Mouse (Mus musculus): ENCODE results near the gene Faim2.
A peak's percentile ranks its signal among the peaks of the same experiment; 100 is the strongest.

Gene Faim2

GRCm38 (mm10) chr15:99509840-99510239, 18.1 kb downstream of the Faim2 start:
- no peak for DNase-seq (ENCODE audit: low spot score in 2 of 2)

- no peak for DNase-seq (ENCODE audit: low spot score in 2 of 2)
These were observed 22.5 kb downstream of the Faim2 start for GRCm38 (mm10) chr15:99505324-99506095.

GRCm38 (mm10) chr15:99503256-99503655, 24.7 kb downstream of the Faim2 start:
- DNase-seq (ENCODE audit: low spot score in 2 of 2) = no peak

GRCm38 (mm10) chr15:99502311-99502831, 25.6 kb downstream of the Faim2 start:
- no peak for DNase-seq (ENCODE audit: low spot score in 2 of 2)

DNA sequence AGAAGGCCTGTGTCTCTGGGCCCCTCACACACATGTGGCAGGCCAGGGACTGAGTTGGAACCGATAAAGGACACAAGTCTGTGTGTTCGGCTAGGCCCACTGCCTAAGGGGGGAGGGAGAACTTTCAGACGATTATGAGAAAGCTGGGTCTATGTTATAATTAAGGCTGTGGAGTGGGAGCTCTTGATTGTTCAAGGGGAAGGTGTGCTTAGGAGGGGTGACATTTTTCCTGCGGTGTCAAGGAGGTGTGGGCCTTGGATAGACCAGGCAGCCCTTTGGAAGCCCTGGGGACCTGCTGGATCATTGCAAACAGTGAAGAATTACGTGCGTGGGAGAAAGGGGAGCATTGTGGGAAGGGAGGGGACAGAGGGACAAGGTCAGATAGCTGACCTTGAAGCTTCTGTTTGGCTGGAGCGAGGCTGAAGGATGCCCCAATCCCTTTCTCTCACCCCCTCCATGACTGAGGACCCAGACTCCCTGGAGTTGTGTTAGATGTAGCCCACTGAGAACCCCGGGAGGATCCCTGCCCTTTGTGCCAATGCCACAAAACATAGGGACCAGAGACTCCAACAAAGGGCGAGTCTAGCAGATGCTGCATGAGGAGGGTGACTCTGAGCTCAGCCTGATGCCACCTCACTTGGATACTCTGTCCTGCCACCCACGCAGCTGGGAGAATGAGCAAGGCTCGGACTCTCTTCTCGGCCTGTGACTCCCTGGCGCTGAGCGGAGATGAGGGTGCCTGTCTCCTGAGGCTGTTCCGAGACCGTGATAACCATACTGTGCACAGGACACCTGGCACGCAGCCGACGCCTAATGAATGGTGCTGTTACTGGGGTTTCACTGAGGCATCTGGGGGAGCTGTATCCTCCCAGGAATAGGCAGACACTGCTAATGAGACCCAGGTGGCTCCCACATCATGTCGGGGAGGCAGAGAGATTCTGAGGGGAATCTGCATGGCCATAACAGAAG, 26.4 kb downstream of the Faim2 start:
- peak; percentile 62 to 63 for DNase-seq (ENCODE audit: low spot score in 2 of 2)

- no peak for DNase-seq (ENCODE audit: low spot score in 2 of 2)
These were observed 27.6 kb downstream of the Faim2 start for GRCm38 (mm10) chr15:99500320-99500719.

DNA sequence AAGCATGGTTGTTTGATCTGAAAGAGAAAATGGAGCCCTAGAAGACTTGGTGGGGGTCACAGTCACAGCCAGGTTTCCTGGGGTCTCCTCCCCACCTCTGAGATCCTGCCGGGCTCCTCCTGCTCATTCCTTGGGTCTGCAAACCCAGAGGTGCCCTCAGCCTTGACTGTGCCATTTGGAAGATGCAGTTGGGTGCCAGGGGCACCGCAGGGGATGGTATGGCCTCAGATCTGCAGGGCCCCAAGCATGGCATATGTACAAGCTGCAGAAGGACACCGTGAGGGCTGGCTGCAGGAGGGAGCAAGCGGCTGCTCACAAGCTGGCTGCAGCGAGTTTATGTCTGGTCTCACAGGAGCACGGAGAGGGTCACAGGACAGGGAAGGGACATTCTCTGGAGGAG, 28.2 kb downstream of the Faim2 start:
- DNase-seq (ENCODE audit: low spot score in 2 of 2) = no peak

DNA sequence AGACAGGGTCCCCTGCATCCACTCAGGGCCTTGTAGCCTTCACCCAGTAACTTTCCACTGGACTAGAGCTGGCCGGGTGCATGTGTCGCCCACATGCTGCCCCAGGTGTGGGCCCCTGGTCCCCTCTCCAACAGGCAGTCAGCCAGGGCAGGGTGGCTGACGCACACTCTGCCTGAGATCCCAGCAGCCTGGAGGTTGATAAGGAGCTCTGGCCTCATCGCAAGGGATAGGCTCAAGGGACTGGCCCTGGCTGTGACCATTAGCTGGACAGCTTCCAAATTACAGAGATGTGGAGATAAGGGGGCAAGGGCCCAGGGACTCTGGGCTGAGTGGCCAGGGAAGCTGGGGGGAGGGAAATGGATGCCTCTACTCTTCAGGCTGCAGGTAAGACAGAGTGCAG, 29.2 kb downstream of the Faim2 start:
- no peak for DNase-seq (ENCODE audit: low spot score in 2 of 2)

- no peak for DNase-seq (ENCODE audit: low spot score in 2 of 2)
These were observed 29.6 kb downstream of the Faim2 start for GRCm38 (mm10) chr15:99498356-99498755.

DNA sequence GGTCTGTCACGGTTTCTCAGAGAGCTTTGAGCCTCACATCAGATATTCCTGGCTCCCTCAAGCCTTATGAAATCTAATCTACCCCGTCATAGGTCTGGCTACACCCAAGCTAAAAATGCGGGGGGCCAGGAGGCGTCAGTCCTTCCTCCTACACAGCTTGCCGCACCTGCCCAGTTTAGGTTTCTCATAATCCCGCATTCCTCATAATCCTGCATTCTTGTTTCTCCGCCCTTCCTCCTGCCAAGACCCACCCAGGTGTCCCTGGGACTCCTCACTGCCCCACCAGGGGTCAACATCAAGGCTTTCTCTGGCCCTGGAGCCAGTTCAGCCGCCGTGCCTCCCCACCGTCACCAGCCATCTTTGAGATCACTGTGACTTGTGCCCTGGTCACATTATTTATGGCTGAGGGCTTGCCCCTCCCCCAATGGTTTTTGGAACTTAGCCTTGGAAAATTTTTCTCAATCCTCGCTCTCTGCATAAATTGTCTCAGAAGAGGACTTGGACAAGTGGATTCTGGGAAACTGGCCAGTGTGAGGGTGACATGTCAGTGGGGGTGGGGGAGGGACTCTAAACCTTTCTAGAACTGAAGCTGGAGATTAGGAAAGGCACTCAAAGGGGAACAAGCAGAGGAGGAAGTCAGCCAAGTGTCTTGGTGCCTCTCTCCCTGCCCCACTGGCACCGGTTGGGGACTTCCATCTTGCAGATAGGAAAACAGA, 30.3 kb downstream of the Faim2 start:
- DNase-seq (ENCODE audit: low spot score in 2 of 2) = peak; percentile 68 to 76

DNA sequence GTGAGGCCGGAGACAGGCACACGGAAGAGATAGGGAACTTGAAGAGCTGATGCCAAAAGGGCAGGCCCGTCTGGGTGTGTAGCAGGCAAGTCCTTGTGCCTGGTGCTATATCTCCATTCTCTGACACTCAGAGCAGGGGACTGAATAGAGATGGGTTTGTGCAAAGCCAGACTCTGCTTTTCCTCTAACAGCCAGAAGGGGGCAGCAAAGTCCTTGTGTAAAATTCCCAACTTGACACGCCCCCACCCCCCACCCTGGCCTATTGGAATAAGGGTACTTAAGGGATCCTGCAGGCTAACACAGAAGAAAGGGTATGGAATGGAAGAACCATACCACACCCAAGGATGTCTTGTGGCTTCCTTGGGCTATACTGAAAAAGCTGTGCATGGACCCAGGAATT, 30.9 kb downstream of the Faim2 start:
- peak; percentile 67 to 75 for DNase-seq (ENCODE audit: low spot score in 2 of 2)

DNA sequence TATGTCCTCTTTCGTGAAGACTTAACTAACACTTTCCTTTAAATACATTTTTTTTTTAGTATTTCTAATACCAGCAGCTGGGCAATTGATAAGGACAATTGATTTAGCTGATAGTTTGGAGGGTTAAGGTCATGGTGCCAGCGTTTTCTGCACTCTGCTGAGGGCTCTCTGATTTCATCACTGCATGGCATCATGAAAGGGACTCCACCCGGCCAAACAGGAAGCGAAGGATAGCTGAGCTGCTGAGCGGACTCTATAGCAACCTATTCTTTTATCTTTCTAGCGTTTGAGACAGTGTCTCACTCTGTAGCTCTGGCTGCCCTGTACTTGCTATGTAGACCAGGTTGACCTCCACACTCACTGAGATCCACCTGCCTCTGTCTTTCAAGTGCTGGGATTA, 43.2 kb downstream of the Faim2 start:
- DNase-seq (ENCODE audit: low spot score in 2 of 2) = no peak

- DNase-seq (ENCODE audit: low spot score in 2 of 2) = no peak
These were observed 52.2 kb downstream of the Faim2 start for GRCm38 (mm10) chr15:99475814-99476213.

GRCm38 (mm10) chr15:99474576-99474926, 53.4 kb downstream of the Faim2 start, which contains the start of gene Bcdin3d:
Gene Bcdin3d, minus strand, starts transcription at chr15:99474730.
- peak; percentile 81 for DNase-seq (ENCODE audit: low spot score in 2 of 2)

- DNase-seq (ENCODE audit: low spot score in 2 of 2) = peak; percentile 46 to 49
These were observed 54.0 kb downstream of the Faim2 start for GRCm38 (mm10) chr15:99473801-99474575.

- no peak for DNase-seq (ENCODE audit: low spot score in 2 of 2)
These were observed 55.0 kb downstream of the Faim2 start for GRCm38 (mm10) chr15:99472972-99473371.

DNA sequence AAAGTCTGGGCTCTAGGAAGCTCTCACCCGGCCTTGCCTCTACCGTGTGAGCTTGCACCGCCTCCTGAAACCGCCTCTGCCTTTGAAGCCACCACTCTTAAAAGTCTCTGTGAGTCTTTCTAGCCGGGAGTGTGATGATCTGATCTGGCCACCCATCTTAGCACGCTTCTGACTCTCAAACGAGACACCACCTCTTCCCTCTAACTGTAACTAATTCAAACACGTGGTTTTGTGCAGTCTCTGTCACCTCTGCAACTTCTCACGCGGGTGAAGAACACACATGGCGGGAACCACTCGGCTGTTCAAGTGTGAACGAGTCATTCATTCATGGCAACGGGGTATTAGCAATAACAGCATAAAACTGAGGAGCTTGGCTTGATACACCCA, 56.3 kb downstream of the Faim2 start:
- DNase-seq (ENCODE audit: low spot score in 2 of 2) = no peak

DNA sequence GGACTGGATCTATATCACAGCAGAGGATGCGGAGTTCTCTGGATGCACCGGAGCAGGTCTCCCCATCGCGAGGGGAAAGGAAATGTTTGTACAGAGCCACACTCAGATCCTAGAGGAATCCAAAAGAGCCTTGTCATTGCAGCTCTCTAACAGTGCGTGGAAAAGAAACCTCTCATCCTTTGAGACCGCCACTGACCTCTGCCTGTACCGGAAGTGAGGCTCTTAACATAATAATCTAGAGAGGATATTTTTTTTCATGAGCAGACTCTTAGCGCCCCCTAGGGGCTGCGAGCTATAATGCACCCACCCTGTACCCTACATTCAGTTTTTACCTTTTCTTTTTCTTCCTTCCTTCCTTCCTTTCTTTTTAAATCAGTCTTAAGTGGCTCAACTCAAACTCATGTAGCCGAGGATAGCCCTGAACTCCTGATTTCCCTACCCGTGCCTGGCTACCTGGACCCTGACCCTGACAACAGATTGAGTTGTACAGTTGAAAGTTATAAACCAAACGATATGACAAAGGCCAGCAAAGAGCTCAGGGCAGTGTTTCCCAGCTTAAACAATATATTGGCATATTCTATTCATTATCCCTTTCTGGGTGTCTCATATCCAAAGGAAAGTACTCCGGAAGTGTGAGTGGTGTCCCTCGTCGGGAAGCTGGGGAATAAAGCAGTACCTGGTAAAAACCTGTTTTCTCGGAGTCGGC, 56.8 kb downstream of the Faim2 start:
- DNase-seq (ENCODE audit: low spot score in 2 of 2) = peak; percentile 50 to 71

GRCm38 (mm10) chr15:99470224-99470761, 57.7 kb downstream of the Faim2 start:
- DNase-seq (ENCODE audit: low spot score in 2 of 2) = no peak

DNA sequence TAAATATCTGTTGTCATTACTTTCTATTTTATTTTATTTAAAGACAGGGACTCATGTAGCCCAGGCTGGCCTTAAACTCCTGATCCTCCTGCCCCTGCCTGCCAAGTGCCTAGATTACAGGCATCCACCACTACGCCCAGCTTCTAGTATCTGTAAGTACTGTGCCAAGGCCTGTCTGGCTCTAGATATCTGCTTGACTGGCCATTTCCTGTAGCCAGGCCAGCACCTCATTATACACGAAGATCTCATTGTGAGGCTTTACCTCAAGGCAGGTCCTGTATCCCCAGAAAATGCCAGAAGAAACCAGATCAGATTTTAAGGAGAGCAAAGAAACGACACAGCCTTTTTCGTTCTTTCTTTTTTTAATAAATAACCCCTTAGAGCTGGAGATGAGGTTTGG, 58.2 kb downstream of the Faim2 start:
- no peak for DNase-seq (ENCODE audit: low spot score in 2 of 2)
